Mouse (Mus musculus): ENCODE data around the gene Zdhhc22. TPM values are rescaled to one million over a fixed set of nuclear protein-coding genes. Genes with fewer than 3 reads are reported as not detected.

Gene Zdhhc22
- polyA plus RNA-seq, 1 experiment: 0.01 TPM

GRCm38 (mm10) chr12:87023456-87023855 is 33.2 kb upstream of the Zdhhc22 start:
- no peak overlapping the region for H3ac ChIP-seq (ENCODE audit: control insufficient read depth, insufficient read length)
- H3K27me3 ChIP-seq (ENCODE audit: control insufficient read depth, insufficient read depth, insufficient read length): peaks cover 56% of the 10 kb centered on the region
- TF ChIP-seq TCF3 (IDR thresholded peaks at IDR 0.05; ENCODE audit: insufficient read length, low read depth) (no peak), USF1 (IDR thresholded peaks at IDR 0.05; ENCODE audit: low read depth) (no peak), POLR2AphosphoS2 (IDR thresholded peaks at IDR 0.05; ENCODE audit: insufficient read length, low read depth) (no peak), REST (IDR thresholded peaks at IDR 0.05; ENCODE audit: insufficient read depth, insufficient read length) (no peak), POLR2A (IDR thresholded peaks at IDR 0.05; ENCODE audit: insufficient read length, low read depth) (no peak)
- H3K79me2 ChIP-seq (ENCODE audit: control insufficient read depth, insufficient read depth): no peaks in the 10 kb centered on the region
- H3K36me3 ChIP-seq (ENCODE audit: control insufficient read depth, insufficient read depth): no peaks in the 10 kb centered on the region
- no peak overlapping the region for H3K4me2 ChIP-seq (ENCODE audit: low read depth)
- no peak overlapping the region for H3K4me3 ChIP-seq

GRCm38 (mm10) chr12:87022006-87022405 is 31.8 kb upstream of the Zdhhc22 start:
- Histone ChIP-seq H3ac (ENCODE audit: control insufficient read depth, insufficient read length) (no peak overlapping the region), H3K79me2 (ENCODE audit: control insufficient read depth, insufficient read depth) (no peaks in the 10 kb centered on the region), H3K27me3 (ENCODE audit: control insufficient read depth, insufficient read depth, insufficient read length) (peaks cover 46% of the 10 kb centered on the region), H3K36me3 (ENCODE audit: control insufficient read depth, insufficient read depth) (no peaks in the 10 kb centered on the region), H3K4me2 (ENCODE audit: low read depth) (no peak overlapping the region), H3K4me3 (no peak overlapping the region)
- no peak for TF ChIP-seq CEBPB (IDR thresholded peaks at IDR 0.05; ENCODE audit: insufficient read depth, poor library complexity, severe bottlenecking)
- TF ChIP-seq MYOD1 (IDR thresholded peaks at IDR 0.05; ENCODE audit: control insufficient read depth in 1 of 3, insufficient read length in 2 of 3, low read depth in 2 of 3): no peak
- no peak for TF ChIP-seq POLR2AphosphoS2 (IDR thresholded peaks at IDR 0.05; ENCODE audit: insufficient read length, low read depth)
- no peak for TF ChIP-seq TCF12 (IDR thresholded peaks at IDR 0.05; ENCODE audit: insufficient read depth, poor library complexity, severe bottlenecking)
- no peak for TF ChIP-seq REST (IDR thresholded peaks at IDR 0.05; ENCODE audit: insufficient read depth, insufficient read length)
- TF ChIP-seq USF1 (IDR thresholded peaks at IDR 0.05; ENCODE audit: low read depth): no peak
- TF ChIP-seq MYOG (IDR thresholded peaks at IDR 0.05; ENCODE audit: control insufficient read depth in 1 of 3, insufficient read depth in 1 of 3, insufficient read length in 2 of 3, low read depth in 2 of 3): no peak
- no peak for TF ChIP-seq POLR2A (IDR thresholded peaks at IDR 0.05; ENCODE audit: insufficient read length, low read depth)
- TF ChIP-seq TCF3 (IDR thresholded peaks at IDR 0.05; ENCODE audit: insufficient read length, low read depth): no peak
- TF ChIP-seq MAX (IDR thresholded peaks at IDR 0.05; ENCODE audit: low read depth): no peak
- no peak for TF ChIP-seq SRF (IDR thresholded peaks at IDR 0.05; ENCODE audit: control insufficient read depth, insufficient read length, low read depth)
- no peak for TF ChIP-seq E2F4 (IDR thresholded peaks at IDR 0.05; ENCODE audit: insufficient read depth)

- no peak within 1 kb of the TSS for H3ac ChIP-seq (ENCODE audit: control insufficient read depth, insufficient read length)
- H3K4me2 ChIP-seq (ENCODE audit: low read depth): no peak within 1 kb of the TSS
- H3K36me3 ChIP-seq (ENCODE audit: control insufficient read depth, insufficient read depth): no peaks in the 10 kb centered on the region
- TF ChIP-seq MYOD1 (IDR thresholded peaks at IDR 0.05; ENCODE audit: control insufficient read depth in 1 of 3, insufficient read length in 2 of 3, low read depth in 2 of 3): no peak
- no peak for TF ChIP-seq USF1 (IDR thresholded peaks at IDR 0.05; ENCODE audit: low read depth)
- TF ChIP-seq SRF (IDR thresholded peaks at IDR 0.05; ENCODE audit: control insufficient read depth, insufficient read length, low read depth): no peak
- TF ChIP-seq E2F4 (IDR thresholded peaks at IDR 0.05; ENCODE audit: insufficient read depth): no peak
- TF ChIP-seq POLR2A (IDR thresholded peaks at IDR 0.05; ENCODE audit: insufficient read length, low read depth): no peak
- no peak for TF ChIP-seq TCF12 (IDR thresholded peaks at IDR 0.05; ENCODE audit: insufficient read depth, poor library complexity, severe bottlenecking)
- TF ChIP-seq MYOG (IDR thresholded peaks at IDR 0.05; ENCODE audit: control insufficient read depth in 1 of 3, insufficient read depth in 1 of 3, insufficient read length in 2 of 3, low read depth in 2 of 3): no peak
- TF ChIP-seq MAX (IDR thresholded peaks at IDR 0.05; ENCODE audit: low read depth): no peak
- no peak for TF ChIP-seq CEBPB (IDR thresholded peaks at IDR 0.05; ENCODE audit: insufficient read depth, poor library complexity, severe bottlenecking)
- TF ChIP-seq REST (IDR thresholded peaks at IDR 0.05; ENCODE audit: insufficient read depth, insufficient read length): no peak
- H3K4me3 ChIP-seq: no peak within 1 kb of the TSS
- H3K79me2 ChIP-seq (ENCODE audit: control insufficient read depth, insufficient read depth): no peaks in the 10 kb centered on the region
- peaks cover 36% of the 10 kb centered on the region for H3K27me3 ChIP-seq (ENCODE audit: control insufficient read depth, insufficient read depth, insufficient read length)
Measured at GRCm38 (mm10) chr12:87021040-87021439, 30.8 kb upstream of the Zdhhc22 start, which contains the start of gene Tmem63c. Tmem63c (plus strand) TSS chr12:87021340.

GRCm38 (mm10) chr12:87018756-87019155 is 28.5 kb upstream of the Zdhhc22 start:
- no peak for TF ChIP-seq TCF12 (IDR thresholded peaks at IDR 0.05; ENCODE audit: insufficient read depth, poor library complexity, severe bottlenecking)
- Histone ChIP-seq H3K27me3 (ENCODE audit: control insufficient read depth, insufficient read depth, insufficient read length) (peaks cover 15% of the 10 kb centered on the region), H3K79me2 (ENCODE audit: control insufficient read depth, insufficient read depth) (no peaks in the 10 kb centered on the region), H3K4me2 (ENCODE audit: low read depth) (no peak overlapping the region), H3K4me3 (no peak overlapping the region), H3K36me3 (ENCODE audit: control insufficient read depth, insufficient read depth) (no peaks in the 10 kb centered on the region), H3ac (ENCODE audit: control insufficient read depth, insufficient read length) (no peak overlapping the region)

- TF ChIP-seq MYOG (IDR thresholded peaks at IDR 0.05; ENCODE audit: control insufficient read depth in 1 of 3, insufficient read depth in 1 of 3, insufficient read length in 2 of 3, low read depth in 2 of 3) (no peak), POLR2A (IDR thresholded peaks at IDR 0.05; ENCODE audit: insufficient read length, low read depth) (no peak), MYOD1 (IDR thresholded peaks at IDR 0.05; ENCODE audit: control insufficient read depth in 1 of 3, insufficient read length in 2 of 3, low read depth in 2 of 3) (no peak), POLR2AphosphoS2 (IDR thresholded peaks at IDR 0.05; ENCODE audit: insufficient read length, low read depth) (no peak), TCF3 (IDR thresholded peaks at IDR 0.05; ENCODE audit: insufficient read length, low read depth) (no peak), E2F4 (IDR thresholded peaks at IDR 0.05; ENCODE audit: insufficient read depth) (no peak)
- Histone ChIP-seq H3K4me2 (ENCODE audit: low read depth) (no peak overlapping the region), H3ac (ENCODE audit: control insufficient read depth, insufficient read length) (no peak overlapping the region), H3K4me3 (no peak overlapping the region), H3K27me3 (ENCODE audit: control insufficient read depth, insufficient read depth, insufficient read length) (peaks cover 7% of the 10 kb centered on the region), H3K36me3 (ENCODE audit: control insufficient read depth, insufficient read depth) (no peaks in the 10 kb centered on the region), H3K79me2 (ENCODE audit: control insufficient read depth, insufficient read depth) (no peaks in the 10 kb centered on the region)
Measured at GRCm38 (mm10) chr12:87017041-87017440, 26.8 kb upstream of the Zdhhc22 start.
